Mouse (Mus musculus) G1E (cell line): ENCODE data around the gene Mmel1. TPM values are rescaled to one million over a fixed set of nuclear protein-coding genes. Genes with fewer than 3 reads are reported as not detected.

Experiments used
- ATAC-seq: 2 replicates; pipeline ENCODE4 v1.8.0; 2016; ENCODE audit warnings: mild to moderate bottlenecking; ENCODE audit not compliant: insufficient number of reproducible peaks, poor library complexity, low FRiP score, severe bottlenecking; ENCODE audit errors: extremely low read depth
- DNase-seq: peaks from one replicate; pipeline ENCODE4 v3.0.0; 2012; ENCODE audit warnings: low spot score
- H3K27me3 ChIP-seq: 2 replicates; pipeline ENCODE4 v1.6.1; 2012; ENCODE audit warnings: mild to moderate bottlenecking, low read length, inconsistent platforms; ENCODE audit not compliant: insufficient read depth
- H3K36me3 ChIP-seq: replicated peaks from 2 replicates; pipeline ENCODE3; 2012; ENCODE audit warnings: mild to moderate bottlenecking, inconsistent platforms
- H3K4me1 ChIP-seq: 2 replicates; pipeline ENCODE4 v1.6.1; 2012; ENCODE audit warnings: low read depth, low read length, inconsistent platforms, mixed read lengths; ENCODE audit not compliant: insufficient read depth
- H3K4me3 ChIP-seq: 2 replicates; pipeline ENCODE4 v1.5.1; 2012; ENCODE audit warnings: low read depth, mild to moderate bottlenecking, inconsistent platforms, low read length, moderate library complexity, mixed read lengths
- H3K9me3 ChIP-seq: replicated peaks from 2 replicates; pipeline ENCODE4 v1.6.1; 2012; ENCODE audit warnings: inconsistent platforms
- CTCF ChIP-seq: IDR thresholded peaks from 2 replicates; pipeline ENCODE4 v1.5.1; 2012; ENCODE audit warnings: low read depth, low read length, inconsistent platforms, mixed read lengths
- GATA1 ChIP-seq: IDR thresholded peaks from 2 replicates; pipeline ENCODE4 v1.6.1; 2012; ENCODE audit warnings: borderline replicate concordance, low read length, inconsistent platforms, mixed read lengths
- GATA2 ChIP-seq: IDR thresholded peaks from 2 replicates; pipeline ENCODE4 v1.6.1; 2012; ENCODE audit warnings: low read depth, low read length, inconsistent platforms, borderline replicate concordance
- POLR2AphosphoS5 ChIP-seq: IDR thresholded peaks from 2 replicates; pipeline ENCODE4 v1.6.1; 2012; ENCODE audit warnings: low read depth, low read length, inconsistent platforms; ENCODE audit not compliant: insufficient replicate concordance
- TAL1 ChIP-seq: conservative IDR thresholded peaks from 2 replicates; pipeline ENCODE4 v1.6.1; 2012; ENCODE audit warnings: low read depth, low read length, inconsistent platforms, mixed read lengths
- polyA plus RNA-seq: library from polyadenylated mRNA; stranded (reverse); fragments of >175 nt; gene quantifications from 2 replicates; pipeline ENCODE4 v1.2.3, GENCODE M21; 2012
- total RNA-seq, 2 experiments: library from RNA; stranded (forward) in 1 of 2; stranded (reverse) in 1 of 2; fragments of 200-1000 nt in 1 of 2; fragments of >200 nt in 1 of 2; fragmentation: Nextera tagmentation in 1 of 2; gene quantifications; 2 replicates each; pipeline ENCODE4 v1.2.3; 2014 to 2017

Mmel1 gene
- total and polyA plus RNA-seq, 3 experiments: 0.03 to 0.22 TPM; not detected in 1

DNA sequence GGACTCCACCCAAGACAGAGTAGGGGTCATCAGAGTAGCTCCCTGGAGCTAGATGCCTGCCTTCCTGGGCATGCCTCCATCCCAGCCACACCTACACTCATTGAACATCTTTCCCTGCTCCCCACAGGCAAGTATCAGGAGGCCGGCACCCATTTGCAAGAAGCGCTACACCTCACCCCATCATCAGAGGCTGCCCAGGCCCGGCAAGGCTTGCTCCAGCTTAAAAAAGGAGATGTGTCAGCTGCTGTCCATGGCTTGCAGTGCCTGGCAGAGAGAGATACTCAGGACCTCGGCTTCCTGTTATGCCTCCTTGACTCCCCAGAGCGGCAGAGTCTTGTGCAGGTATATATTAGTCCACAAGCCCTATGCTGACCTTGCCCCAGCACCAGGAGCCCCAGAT lies 7.4 kb upstream of the Mmel1 start:
- Histone ChIP-seq H3K4me3 (no peak overlapping the region), H3K9me3 (no peaks in the 10 kb centered on the region), H3K36me3 (no peaks in the 10 kb centered on the region), H3K27me3 (peaks cover 33% of the 10 kb centered on the region), H3K4me1 (peaks cover 19% of the 10 kb centered on the region)
- no peak for DNase-seq
- no peak for TF ChIP-seq POLR2AphosphoS5
- TF ChIP-seq GATA2: no peak
- TF ChIP-seq TAL1: no peak
- TF ChIP-seq GATA1: no peak
- no peak for TF ChIP-seq CTCF
- ATAC-seq: no peak

DNA sequence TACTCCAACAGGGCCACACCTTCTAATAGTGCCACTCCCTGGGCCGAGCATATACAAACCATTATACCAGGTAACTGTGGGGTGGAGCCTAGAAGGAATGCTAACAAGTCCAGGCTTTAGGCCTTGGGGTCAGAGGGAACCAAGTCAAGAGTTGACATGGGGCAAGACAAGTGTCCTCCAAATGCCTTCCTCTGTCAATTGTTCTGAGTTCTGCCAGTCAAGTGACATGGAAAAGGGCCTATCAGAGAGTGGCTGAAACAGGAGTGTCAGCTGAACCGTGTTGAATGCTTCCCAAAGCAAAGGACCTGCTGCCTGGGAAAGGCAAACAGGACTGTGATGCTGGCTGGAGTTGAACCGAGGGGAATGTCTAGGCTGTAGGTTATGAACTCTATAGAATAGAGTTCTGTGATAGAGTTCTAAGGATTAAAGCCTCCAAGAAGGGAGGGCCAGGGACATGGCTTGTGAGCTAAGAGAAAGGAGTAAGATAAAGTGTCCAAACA lies 5.9 kb upstream of the Mmel1 start:
- Histone ChIP-seq H3K9me3 (no peaks in the 10 kb centered on the region), H3K4me1 (peaks cover 19% of the 10 kb centered on the region), H3K36me3 (no peaks in the 10 kb centered on the region), H3K27me3 (peaks cover 44% of the 10 kb centered on the region), H3K4me3 (no peak overlapping the region)
- TF ChIP-seq TAL1 (no peak), GATA2 (no peak), GATA1 (no peak), CTCF (no peak), POLR2AphosphoS5 (no peak)
- ATAC-seq (no peak), DNase-seq (no peak)

DNA sequence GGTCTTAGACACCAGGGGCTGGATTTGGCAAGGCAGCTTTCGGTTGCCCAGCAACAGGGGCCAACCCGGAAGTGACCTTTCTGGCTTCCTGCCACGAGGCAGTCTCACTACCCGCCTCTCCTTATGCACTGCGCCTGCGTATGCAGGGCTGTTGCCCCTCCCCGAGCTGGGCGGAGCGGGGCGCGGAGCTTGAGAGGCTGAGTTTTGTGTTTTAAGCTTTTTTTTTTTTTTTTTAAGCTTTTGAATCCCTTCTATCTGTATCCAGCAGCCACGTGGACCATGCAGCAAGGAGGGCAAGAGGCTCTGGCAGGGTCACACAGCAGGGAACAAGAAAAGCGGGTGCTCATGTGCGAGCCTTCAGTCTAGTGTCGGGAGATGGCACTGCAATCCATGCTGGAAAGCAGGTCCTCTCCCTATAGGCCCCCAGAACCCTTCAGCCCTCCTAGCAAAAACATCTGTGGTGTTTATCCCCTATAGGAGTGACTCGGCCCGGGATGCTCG lies 5.1 kb upstream of the Mmel1 start:
- H3K27me3 ChIP-seq: peaks cover 49% of the 10 kb centered on the region
- peak; percentile 99 for ATAC-seq

DNA sequence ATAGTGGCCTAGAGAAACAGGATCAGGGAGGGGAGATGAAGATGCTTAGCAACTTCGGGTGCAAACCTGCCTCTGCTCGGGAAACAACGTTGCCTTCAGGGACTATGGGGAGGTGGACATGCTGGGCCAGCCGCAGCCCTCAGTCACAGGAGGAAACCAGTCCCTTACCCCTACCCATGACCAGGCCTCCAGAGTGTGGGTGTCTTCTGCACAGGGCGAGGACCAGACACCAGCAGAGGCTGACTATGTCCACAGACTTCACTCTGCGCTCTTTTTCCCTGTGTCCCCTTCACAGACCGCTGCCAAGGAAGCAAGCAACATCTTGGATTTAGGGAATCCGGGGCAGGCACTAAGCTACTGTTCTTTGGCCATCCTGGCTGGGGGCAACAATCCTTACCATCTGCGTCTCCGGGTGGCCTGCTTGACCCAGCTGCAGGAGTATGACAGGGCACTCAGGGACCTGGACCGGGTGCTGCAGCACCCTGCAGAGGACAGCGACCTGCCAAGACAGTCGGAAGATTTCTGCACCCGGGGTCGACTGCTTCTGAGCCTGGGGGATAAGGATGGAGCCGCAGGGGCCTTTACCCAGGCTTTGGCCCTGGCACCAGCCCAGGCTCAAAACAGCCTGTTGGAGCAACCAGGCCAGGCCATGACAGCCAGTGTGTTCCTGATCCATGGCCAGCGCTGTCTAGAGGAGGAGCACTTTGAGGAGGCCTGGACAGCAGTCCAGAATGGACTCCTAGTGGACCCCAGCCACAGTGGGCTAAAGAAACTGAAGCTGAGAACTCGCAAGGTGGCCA lies 4.2 kb upstream of the Mmel1 start:
- H3K36me3 ChIP-seq: no peaks in the 10 kb centered on the region
- no peaks in the 10 kb centered on the region for H3K9me3 ChIP-seq
- ATAC-seq (no peak), DNase-seq (no peak)
- TF ChIP-seq POLR2AphosphoS5: no peak
- no peak for TF ChIP-seq GATA2
- no peak for TF ChIP-seq TAL1
- no peak for TF ChIP-seq CTCF
- TF ChIP-seq GATA1: no peak
- H3K4me1 ChIP-seq: peaks cover 19% of the 10 kb centered on the region
- H3K4me3 ChIP-seq: peak overlapping the region; percentile 64; the same call in 1 of the 2 replicates
- peaks cover 49% of the 10 kb centered on the region for H3K27me3 ChIP-seq

More for the DNA sequence above, 5.1 kb upstream of the Mmel1 start:
- peak; percentile 95 for DNase-seq
- peaks cover 19% of the 10 kb centered on the region for H3K4me1 ChIP-seq
- H3K36me3 ChIP-seq: no peaks in the 10 kb centered on the region
- no peaks in the 10 kb centered on the region for H3K9me3 ChIP-seq
- H3K4me3 ChIP-seq: peak overlapping the region; percentile 64; the same call in 1 of the 2 replicates
- TF ChIP-seq GATA1 (no peak), CTCF (no peak), GATA2 (no peak), POLR2AphosphoS5 (no peak), TAL1 (no peak)

DNA sequence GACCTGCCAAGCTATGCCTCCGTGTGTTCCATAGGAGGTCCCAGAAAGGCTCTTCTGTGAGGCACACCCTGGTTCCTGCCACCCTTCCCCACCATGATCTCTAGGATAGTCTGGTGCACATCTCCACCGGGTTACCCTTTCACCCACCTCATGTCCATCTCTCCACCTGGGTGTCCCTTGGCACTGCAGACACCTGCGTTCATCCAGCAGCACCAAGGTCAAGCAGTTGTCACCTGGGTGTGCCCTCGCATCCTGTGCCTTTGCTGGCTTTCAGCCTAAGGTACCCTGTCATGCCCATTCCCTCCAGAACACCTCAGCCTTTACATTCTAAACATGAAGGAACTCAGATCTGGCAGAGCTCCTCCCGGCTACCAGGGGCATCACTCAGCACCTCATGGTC lies 3.0 kb upstream of the Mmel1 start:
- DNase-seq (no peak), ATAC-seq (no peak)
- Histone ChIP-seq H3K36me3 (no peaks in the 10 kb centered on the region), H3K9me3 (no peaks in the 10 kb centered on the region), H3K27me3 (peaks cover 49% of the 10 kb centered on the region), H3K4me1 (peaks cover 19% of the 10 kb centered on the region), H3K4me3 (no peak overlapping the region)
- TF ChIP-seq CTCF: no peak
- TF ChIP-seq GATA2: no peak
- no peak for TF ChIP-seq GATA1
- TF ChIP-seq POLR2AphosphoS5: no peak
- no peak for TF ChIP-seq TAL1

DNA sequence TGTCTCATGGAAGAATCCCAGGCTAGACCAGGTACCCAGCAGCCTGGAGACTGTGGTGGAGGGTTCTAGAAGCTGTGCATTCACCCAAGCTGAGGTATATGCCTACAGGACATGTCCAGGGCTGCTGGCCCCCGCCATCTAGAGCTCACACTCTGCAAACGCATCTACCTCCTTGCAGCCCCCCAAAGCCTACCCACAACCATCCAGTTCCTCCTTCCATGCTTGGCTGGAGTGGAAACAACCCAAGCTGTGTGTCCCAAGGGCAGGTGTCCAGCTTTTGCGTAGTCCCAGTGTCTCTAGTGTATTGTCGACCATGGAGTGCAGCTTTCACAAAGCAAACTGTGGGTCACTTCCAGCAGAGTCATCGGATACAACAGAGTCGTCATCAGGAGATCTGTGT lies 2.1 kb upstream of the Mmel1 start:
- peaks cover 19% of the 10 kb centered on the region for H3K4me1 ChIP-seq
- H3K9me3 ChIP-seq: no peaks in the 10 kb centered on the region
- no peak overlapping the region for H3K4me3 ChIP-seq
- TF ChIP-seq POLR2AphosphoS5: no peak
- ATAC-seq (no peak), DNase-seq (no peak)
- peaks cover 51% of the 10 kb centered on the region for H3K27me3 ChIP-seq
- H3K36me3 ChIP-seq: no peaks in the 10 kb centered on the region
